Mouse (Mus musculus): Measurements from ENCODE around the gene Clec16a.
A peak's percentile ranks its signal among the peaks of the same experiment; 100 is the strongest.

Gene Clec16a

GRCm38 (mm10) chr16:10652935-10653334 is 107.8 kb downstream of the Clec16a start:
- no peak for DNase-seq

- no peak for DNase-seq
These were observed 110.1 kb downstream of the Clec16a start for GRCm38 (mm10) chr16:10655236-10655635.

GRCm38 (mm10) chr16:10655926-10656325 is 110.8 kb downstream of the Clec16a start:
- no peak for DNase-seq

GRCm38 (mm10) chr16:10656461-10656860 is 111.3 kb downstream of the Clec16a start:
- no peak for DNase-seq

GRCm38 (mm10) chr16:10656939-10657338 is 111.8 kb downstream of the Clec16a start:
- DNase-seq, result no peak

GRCm38 (mm10) chr16:10659211-10659610 is 114.1 kb downstream of the Clec16a start:
- no peak for DNase-seq

- DNase-seq, result peak; percentile 71
These were observed 115.4 kb downstream of the Clec16a start for GRCm38 (mm10) chr16:10660526-10660925.

GRCm38 (mm10) chr16:10661385-10661784 is 116.2 kb downstream of the Clec16a start:
- DNase-seq, result no peak

- DNase-seq, result peak; percentile 75
These were observed 119.0 kb downstream of the Clec16a start for GRCm38 (mm10) chr16:10663890-10664731.

GRCm38 (mm10) chr16:10664921-10665894 is 120.1 kb downstream of the Clec16a start:
- DNase-seq, result peak; percentile 83

- no peak for DNase-seq
These were observed 121.6 kb downstream of the Clec16a start for GRCm38 (mm10) chr16:10666766-10667165.

GRCm38 (mm10) chr16:10668453-10668852 is 123.3 kb downstream of the Clec16a start:
- DNase-seq, result no peak

- DNase-seq, result no peak
These were observed 124.0 kb downstream of the Clec16a start for GRCm38 (mm10) chr16:10668991-10669703.

- DNase-seq, result no peak
These were observed 124.8 kb downstream of the Clec16a start for GRCm38 (mm10) chr16:10669936-10670335.

GRCm38 (mm10) chr16:10672490-10672889 is 127.4 kb downstream of the Clec16a start:
- no peak for DNase-seq

- DNase-seq, result no peak
These were observed 128.9 kb downstream of the Clec16a start for GRCm38 (mm10) chr16:10674020-10674419.

GRCm38 (mm10) chr16:10674957-10675356 is 129.8 kb downstream of the Clec16a start:
- DNase-seq, result no peak

- no peak for DNase-seq
These were observed 130.5 kb downstream of the Clec16a start for GRCm38 (mm10) chr16:10675612-10676011.

GRCm38 (mm10) chr16:10676461-10677066 is 131.4 kb downstream of the Clec16a start:
- peak; percentile 37 for DNase-seq

- no peak for DNase-seq
These were observed 137.4 kb downstream of the Clec16a start for GRCm38 (mm10) chr16:10682521-10682920.

GRCm38 (mm10) chr16:10683193-10684000 is 138.3 kb downstream of the Clec16a start:
- no peak for DNase-seq

All from lung, postnatal 36 days (tissue).